Mouse (Mus musculus): ENCODE data around the gene Jtb.

DNA sequence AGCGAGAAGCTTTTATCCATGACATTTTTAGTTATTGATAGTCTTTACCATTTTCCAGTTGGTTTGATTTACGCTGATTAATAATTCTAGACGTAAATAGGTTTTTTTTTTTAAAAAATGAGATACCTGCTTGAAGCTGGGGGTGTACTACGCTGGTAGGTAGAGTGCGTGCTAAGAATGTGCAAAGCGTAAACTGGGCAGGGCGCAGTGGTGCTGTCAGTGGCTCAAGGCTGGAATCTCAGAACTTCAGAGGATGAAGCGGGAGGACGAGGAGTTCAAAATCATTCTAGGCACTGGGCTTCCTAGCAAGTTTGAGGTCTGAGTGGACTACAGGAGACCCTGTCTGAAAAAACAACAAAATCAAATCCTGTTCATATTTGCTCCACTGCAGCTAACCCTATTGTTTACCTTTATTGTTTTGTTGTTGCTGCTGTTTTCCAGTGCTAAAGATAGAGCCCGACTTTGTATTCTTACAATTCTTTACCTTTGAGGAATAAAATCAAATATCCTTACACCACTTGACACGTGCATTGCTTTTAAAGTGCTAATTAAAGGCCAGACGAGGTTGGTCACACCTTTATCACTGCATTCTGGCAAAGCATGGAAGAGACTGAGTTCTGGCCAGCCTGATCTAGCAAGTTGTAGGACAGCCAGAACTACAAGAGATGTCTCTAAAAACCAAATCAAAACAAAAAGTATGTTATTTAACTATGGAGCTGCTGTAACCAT is 17.3 kb upstream of the Jtb start:
- no peak for TF ChIP-seq CTCF (conservative IDR thresholded peaks at IDR 0.05; ENCODE audit: low read length)
- no peak for TF ChIP-seq NANOG (IDR thresholded peaks at IDR 0.05; ENCODE audit: borderline replicate concordance, low read length)
- TF ChIP-seq POU5F1 (IDR thresholded peaks at IDR 0.05; ENCODE audit: borderline replicate concordance, low read length) = no peak

Measured in E14TG2a.4 (cell line).